Comparison of ENCODE assay signal across 25 mouse cellular contexts in genomic region chr11:111754735-111755134, GRCm38 (mm10).
"Had no signal": no experiment of that assay in that cellular context is flagged by ENCODE, and none has a peak within 500 bp of the region (broad histone marks: within the 10 kb centered on the region; RNA-seq: fewer than 3 reads in every experiment).

No protein-coding gene starts in this region.

- H3K36me3 ChIP-seq: heart, embryonic 10.5 days; heart, embryonic 12.5 days; hindbrain, embryonic 13.5 days; hindbrain, embryonic 15.5 days; kidney, embryonic 15.5 days; limb, embryonic 12.5 days; limb, embryonic 15.5 days; liver, embryonic 12.5 days had no signal

- H3K27ac ChIP-seq: heart, embryonic 10.5 days; hindbrain, embryonic 13.5 days; hindbrain, embryonic 15.5 days; hindbrain, postnatal 0 days; kidney, embryonic 15.5 days; kidney, postnatal 0 days; limb, embryonic 12.5 days; limb, embryonic 15.5 days; liver, embryonic 12.5 days; liver, embryonic 14.5 days had no signal

- H3K4me2 ChIP-seq: heart, embryonic 12.5 days; hindbrain, embryonic 13.5 days; hindbrain, embryonic 15.5 days; kidney, embryonic 15.5 days; limb, embryonic 12.5 days; limb, embryonic 15.5 days; liver, embryonic 12.5 days had no signal

- DNase-seq: gastrocnemius, postnatal 14 days; gastrocnemius, postnatal 36 days; heart, adult 18-20 months; heart, postnatal 10 days; heart, postnatal 36 days; kidney, adult 11 months; kidney, adult 2 months; kidney, adult 9 months; kidney, postnatal 14 days; kidney, postnatal 36 days; layer of hippocampus, adult 9-11 months; layer of hippocampus, postnatal 36 days; left cerebral cortex, postnatal 4 days had no signal

- H3K4me1 ChIP-seq: heart, embryonic 10.5 days; heart, embryonic 12.5 days; hindbrain, embryonic 13.5 days; hindbrain, embryonic 15.5 days; kidney, embryonic 15.5 days; limb, embryonic 12.5 days; limb, embryonic 15.5 days; liver, embryonic 12.5 days had no signal

- H3K9me3 ChIP-seq: heart, embryonic 10.5 days; heart, embryonic 12.5 days; hindbrain, embryonic 13.5 days; hindbrain, embryonic 15.5 days; kidney, embryonic 15.5 days; limb, embryonic 12.5 days; limb, embryonic 15.5 days; liver, embryonic 12.5 days had no signal

- H3K4me3 ChIP-seq: heart, embryonic 10.5 days; heart, embryonic 12.5 days; hindbrain, embryonic 13.5 days; hindbrain, embryonic 15.5 days; kidney, embryonic 15.5 days; limb, embryonic 12.5 days; limb, embryonic 15.5 days; liver, embryonic 12.5 days had no signal

- H3K9ac ChIP-seq: heart, embryonic 12.5 days; hindbrain, embryonic 13.5 days; hindbrain, embryonic 15.5 days; kidney, embryonic 15.5 days; limb, embryonic 12.5 days; limb, embryonic 15.5 days; liver, embryonic 12.5 days; liver, embryonic 14.5 days had no signal

- ATAC-seq: hindbrain, postnatal 0 days; intestine, embryonic 16.5 days; liver, embryonic 12.5 days had no signal

- H3K27me3 ChIP-seq: heart, embryonic 12.5 days; hindbrain, embryonic 13.5 days; hindbrain, embryonic 15.5 days; limb, embryonic 12.5 days; limb, embryonic 15.5 days; liver, embryonic 12.5 days had no signal
